Mouse (Mus musculus): ENCODE results near the gene Tnf.

Gene Tnf

DNA sequence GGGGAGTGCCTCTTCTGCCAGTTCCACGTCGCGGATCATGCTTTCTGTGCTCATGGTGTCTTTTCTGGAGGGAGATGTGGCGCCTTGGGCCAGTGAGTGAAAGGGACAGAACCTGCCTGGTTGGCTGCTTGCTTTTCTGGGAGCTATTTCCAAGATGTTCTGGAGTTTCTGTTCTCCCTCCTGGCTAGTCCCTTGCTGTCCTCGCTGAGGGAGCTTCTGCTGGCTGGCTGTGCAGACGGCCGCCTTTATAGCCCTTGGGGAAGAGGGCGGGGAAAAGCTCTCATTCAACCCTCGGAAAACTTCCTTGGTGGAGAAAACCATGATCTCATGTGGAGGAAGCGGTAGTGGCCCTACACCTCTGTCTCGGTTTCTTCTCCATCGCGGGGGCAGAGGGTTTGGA is at the start of gene Tnf:
Tnf (minus strand) TSS at position 221 of the 400 bp plus-strand sequence.
- Histone ChIP-seq H3K4me1 (replicated peaks; ENCODE audit: low read depth, low read length) (peaks cover 25% of the 10 kb centered on the region; the same call in 1 of the 2 replicates), H3K4me3 (replicated peaks; ENCODE audit: low read length) (no peak within 1 kb of the TSS), H3K36me3 (ENCODE audit: insufficient read depth, low read length) (no peaks in the 10 kb centered on the region), H3K27me3 (ENCODE audit: insufficient read depth, low read length) (peaks cover 97% of the 10 kb centered on the region), H3K9me3 (ENCODE audit: low read length) (0 out of 2 replicates have a peak, but pooled peaks cover 5% of the 10 kb centered on the region)
- no peak for TF ChIP-seq POU5F1 (IDR thresholded peaks at IDR 0.05; ENCODE audit: borderline replicate concordance, low read length)
- no peak for TF ChIP-seq CTCF (conservative IDR thresholded peaks at IDR 0.05; ENCODE audit: low read length)
- TF ChIP-seq NANOG (IDR thresholded peaks at IDR 0.05; ENCODE audit: borderline replicate concordance, low read length), result no peak

DNA sequence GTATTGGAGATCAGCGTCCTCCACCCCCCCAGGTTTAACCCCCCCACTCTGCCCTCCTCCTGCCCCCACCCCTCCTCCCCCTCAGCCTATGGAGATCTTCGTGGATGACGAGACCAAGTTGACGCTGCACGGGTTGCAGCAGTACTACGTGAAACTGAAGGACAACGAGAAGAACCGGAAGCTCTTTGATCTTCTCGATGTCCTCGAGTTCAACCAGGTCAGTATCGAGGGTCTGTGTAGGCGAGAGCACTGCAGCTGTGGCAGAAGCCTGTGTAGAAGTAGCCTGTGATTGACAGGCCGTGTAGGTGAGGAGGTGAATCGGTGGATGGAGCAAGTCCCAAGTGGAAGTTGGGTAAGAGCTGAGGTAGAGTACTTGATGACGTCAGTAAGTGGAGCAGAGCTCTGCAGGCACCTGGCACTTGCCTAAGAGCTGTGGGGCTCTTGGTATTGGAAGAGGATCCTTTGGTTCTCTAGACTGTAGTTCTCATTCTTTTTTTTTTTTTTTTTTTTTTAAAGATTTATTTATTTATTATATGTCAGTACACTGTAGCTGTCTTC is 49.4 kb upstream of the Tnf start:
- no peak overlapping the region for H3K4me3 ChIP-seq (replicated peaks; ENCODE audit: low read length)
- H3K27me3 ChIP-seq (ENCODE audit: insufficient read depth, low read length), result 0 out of 2 replicates have a peak, but pooled peaks cover 9% of the 10 kb centered on the region
- H3K36me3 ChIP-seq (ENCODE audit: insufficient read depth, low read length), result peaks cover 82% of the 10 kb centered on the region
- peaks cover 85% of the 10 kb centered on the region for H3K4me1 ChIP-seq (replicated peaks; ENCODE audit: low read depth, low read length)
- H3K9me3 ChIP-seq (ENCODE audit: low read length), result no peaks in the 10 kb centered on the region
- no peak for TF ChIP-seq NANOG (IDR thresholded peaks at IDR 0.05; ENCODE audit: borderline replicate concordance, low read length)
- no peak for TF ChIP-seq CTCF (conservative IDR thresholded peaks at IDR 0.05; ENCODE audit: low read length)
- no peak for TF ChIP-seq POU5F1 (IDR thresholded peaks at IDR 0.05; ENCODE audit: borderline replicate concordance, low read length)

DNA sequence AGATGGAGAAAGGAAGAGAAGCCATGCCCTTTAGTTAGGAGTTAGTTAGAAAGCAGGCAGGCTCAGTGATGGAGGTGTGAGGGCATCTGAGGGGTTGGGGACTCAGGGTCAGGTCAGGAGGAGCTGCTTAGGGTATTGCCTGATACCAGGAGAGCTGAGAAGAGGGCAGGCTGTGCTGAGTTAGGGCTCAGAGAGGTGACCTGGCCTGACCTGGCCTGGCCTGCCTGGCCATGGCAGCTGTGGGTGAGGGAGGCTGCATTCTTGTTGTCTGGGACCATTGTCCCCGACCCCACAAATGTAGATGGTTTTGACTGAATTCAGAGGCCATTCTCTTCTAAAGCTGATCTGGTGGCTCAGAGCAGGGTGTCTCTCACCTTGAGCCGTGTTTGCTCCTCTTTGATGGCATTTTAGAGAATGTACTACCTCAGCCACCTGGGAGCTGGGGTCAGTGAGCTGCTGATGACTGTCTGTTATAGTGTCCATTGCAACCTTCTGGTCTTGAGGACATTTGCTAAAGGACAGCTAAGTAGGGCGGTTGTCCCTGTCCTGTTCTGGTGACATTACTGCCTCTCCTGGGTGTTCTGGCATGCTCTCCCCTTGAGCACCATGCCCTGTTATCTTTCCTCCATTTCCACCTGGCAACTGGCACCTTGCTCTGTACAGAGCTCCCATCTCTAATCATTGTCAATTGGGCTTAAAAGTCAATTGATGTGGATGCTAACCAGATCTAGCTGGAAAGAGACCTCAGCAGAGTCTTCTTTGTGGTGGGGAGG is 48.7 kb upstream of the Tnf start:
- Histone ChIP-seq H3K4me1 (replicated peaks; ENCODE audit: low read depth, low read length) (peaks cover 92% of the 10 kb centered on the region), H3K4me3 (replicated peaks; ENCODE audit: low read length) (no peak overlapping the region), H3K9me3 (ENCODE audit: low read length) (no peaks in the 10 kb centered on the region), H3K36me3 (ENCODE audit: insufficient read depth, low read length) (peaks cover 89% of the 10 kb centered on the region), H3K27me3 (ENCODE audit: insufficient read depth, low read length) (0 out of 2 replicates have a peak, but pooled peaks cover 2% of the 10 kb centered on the region)
- TF ChIP-seq NANOG (IDR thresholded peaks at IDR 0.05; ENCODE audit: borderline replicate concordance, low read length), result no peak
- TF ChIP-seq CTCF (conservative IDR thresholded peaks at IDR 0.05; ENCODE audit: low read length), result no peak
- no peak for TF ChIP-seq POU5F1 (IDR thresholded peaks at IDR 0.05; ENCODE audit: borderline replicate concordance, low read length)

DNA sequence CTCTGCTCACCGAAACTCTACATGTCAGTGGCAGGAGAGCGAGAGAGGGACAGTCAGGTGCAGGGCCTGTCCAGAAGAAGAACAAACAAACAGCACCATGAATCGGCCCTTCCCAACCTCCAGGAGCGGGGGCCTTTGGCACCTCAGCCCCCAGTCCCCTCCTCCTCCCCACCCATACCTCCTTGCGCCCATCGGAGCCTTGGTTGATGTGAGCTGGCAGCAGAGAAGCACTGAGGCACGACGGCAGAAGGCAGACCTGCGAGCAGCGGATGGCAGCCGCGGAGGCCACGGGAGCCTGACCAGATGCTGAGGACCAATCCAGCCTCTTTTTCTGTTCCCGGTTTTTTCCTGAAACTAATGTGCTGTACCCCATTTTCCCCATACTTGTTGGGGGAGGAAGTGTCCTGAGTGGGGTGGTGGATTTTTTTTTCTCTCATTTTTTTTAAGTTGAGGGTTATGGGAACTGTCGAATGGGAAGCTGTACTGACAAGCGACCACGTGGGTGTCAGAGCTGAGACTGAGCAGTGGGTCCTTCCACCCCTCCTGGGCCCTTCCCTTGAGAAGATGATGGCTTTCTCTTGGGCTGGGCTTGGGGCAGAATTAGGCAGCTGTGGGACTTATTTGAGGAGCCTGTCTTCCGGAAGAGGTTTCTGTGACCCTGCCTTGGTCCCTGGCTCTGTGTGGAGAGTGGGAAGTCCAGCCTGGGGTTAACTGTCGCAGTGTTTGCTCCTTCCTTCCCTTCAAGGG is 47.8 kb upstream of the Tnf start:
- Histone ChIP-seq H3K9me3 (ENCODE audit: low read length) (no peaks in the 10 kb centered on the region), H3K4me3 (replicated peaks; ENCODE audit: low read length) (no peak overlapping the region), H3K27me3 (ENCODE audit: insufficient read depth, low read length) (no peaks in the 10 kb centered on the region), H3K36me3 (ENCODE audit: insufficient read depth, low read length) (peaks cover 98% of the 10 kb centered on the region), H3K4me1 (replicated peaks; ENCODE audit: low read depth, low read length) (peaks cover 97% of the 10 kb centered on the region)
- no peak for TF ChIP-seq POU5F1 (IDR thresholded peaks at IDR 0.05; ENCODE audit: borderline replicate concordance, low read length)
- no peak for TF ChIP-seq CTCF (conservative IDR thresholded peaks at IDR 0.05; ENCODE audit: low read length)
- TF ChIP-seq NANOG (IDR thresholded peaks at IDR 0.05; ENCODE audit: borderline replicate concordance, low read length), result no peak

DNA sequence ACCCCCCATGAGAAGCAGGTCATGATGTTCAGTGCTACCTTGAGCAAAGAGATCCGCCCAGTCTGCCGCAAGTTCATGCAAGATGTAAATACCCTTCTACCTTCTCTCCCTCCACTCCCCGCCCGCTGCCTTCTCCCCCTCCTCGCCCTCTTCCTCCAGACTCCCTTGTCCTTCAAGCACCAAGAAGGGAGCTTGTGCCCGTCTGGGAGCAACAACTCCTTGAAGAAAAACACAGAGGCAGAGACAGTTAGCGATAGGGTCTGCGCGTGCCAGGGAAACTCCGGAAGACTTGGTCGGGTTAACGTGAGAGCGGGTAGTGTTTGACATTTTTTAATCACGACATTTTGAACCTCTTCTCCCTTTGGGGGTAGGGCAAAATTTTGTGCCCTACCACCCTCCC is 47.2 kb upstream of the Tnf start:
- Histone ChIP-seq H3K27me3 (ENCODE audit: insufficient read depth, low read length) (no peaks in the 10 kb centered on the region), H3K4me3 (replicated peaks; ENCODE audit: low read length) (no peak overlapping the region), H3K36me3 (ENCODE audit: insufficient read depth, low read length) (peaks cover 100% of the 10 kb centered on the region), H3K4me1 (replicated peaks; ENCODE audit: low read depth, low read length) (peaks cover 97% of the 10 kb centered on the region), H3K9me3 (ENCODE audit: low read length) (no peaks in the 10 kb centered on the region)
- TF ChIP-seq CTCF (conservative IDR thresholded peaks at IDR 0.05; ENCODE audit: low read length), result no peak
- no peak for TF ChIP-seq NANOG (IDR thresholded peaks at IDR 0.05; ENCODE audit: borderline replicate concordance, low read length)
- no peak for TF ChIP-seq POU5F1 (IDR thresholded peaks at IDR 0.05; ENCODE audit: borderline replicate concordance, low read length)

DNA sequence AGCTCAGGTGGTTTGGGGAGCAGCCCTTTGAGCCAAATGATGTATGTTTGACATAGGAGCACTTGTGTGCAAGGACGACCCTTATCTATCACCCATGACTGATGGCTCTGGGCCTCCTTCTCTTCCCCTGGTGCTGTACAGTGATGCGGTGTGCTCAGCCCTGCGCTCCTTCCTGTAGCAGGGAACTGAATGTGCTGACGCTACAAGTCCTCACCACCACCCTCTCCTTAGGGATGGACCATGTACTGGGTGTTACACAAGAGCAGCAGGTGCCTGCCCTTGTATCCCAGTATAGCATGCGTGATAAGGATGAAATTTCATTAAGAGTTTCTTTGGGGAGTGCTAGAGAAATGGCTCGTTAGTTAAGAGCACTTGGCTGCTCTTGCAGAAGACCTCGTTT is 45.3 kb upstream of the Tnf start:
- H3K9me3 ChIP-seq (ENCODE audit: low read length), result no peaks in the 10 kb centered on the region
- H3K27me3 ChIP-seq (ENCODE audit: insufficient read depth, low read length), result no peaks in the 10 kb centered on the region
- peaks cover 88% of the 10 kb centered on the region for H3K4me1 ChIP-seq (replicated peaks; ENCODE audit: low read depth, low read length)
- H3K36me3 ChIP-seq (ENCODE audit: insufficient read depth, low read length), result peaks cover 96% of the 10 kb centered on the region
- TF ChIP-seq NANOG (IDR thresholded peaks at IDR 0.05; ENCODE audit: borderline replicate concordance, low read length) (no peak), POU5F1 (IDR thresholded peaks at IDR 0.05; ENCODE audit: borderline replicate concordance, low read length) (no peak), CTCF (conservative IDR thresholded peaks at IDR 0.05; ENCODE audit: low read length) (no peak)
- 0 out of 2 replicates have a peak overlapping the region, but pooled peaks have one; percentile 99 for H3K4me3 ChIP-seq (replicated peaks; ENCODE audit: low read length)

DNA sequence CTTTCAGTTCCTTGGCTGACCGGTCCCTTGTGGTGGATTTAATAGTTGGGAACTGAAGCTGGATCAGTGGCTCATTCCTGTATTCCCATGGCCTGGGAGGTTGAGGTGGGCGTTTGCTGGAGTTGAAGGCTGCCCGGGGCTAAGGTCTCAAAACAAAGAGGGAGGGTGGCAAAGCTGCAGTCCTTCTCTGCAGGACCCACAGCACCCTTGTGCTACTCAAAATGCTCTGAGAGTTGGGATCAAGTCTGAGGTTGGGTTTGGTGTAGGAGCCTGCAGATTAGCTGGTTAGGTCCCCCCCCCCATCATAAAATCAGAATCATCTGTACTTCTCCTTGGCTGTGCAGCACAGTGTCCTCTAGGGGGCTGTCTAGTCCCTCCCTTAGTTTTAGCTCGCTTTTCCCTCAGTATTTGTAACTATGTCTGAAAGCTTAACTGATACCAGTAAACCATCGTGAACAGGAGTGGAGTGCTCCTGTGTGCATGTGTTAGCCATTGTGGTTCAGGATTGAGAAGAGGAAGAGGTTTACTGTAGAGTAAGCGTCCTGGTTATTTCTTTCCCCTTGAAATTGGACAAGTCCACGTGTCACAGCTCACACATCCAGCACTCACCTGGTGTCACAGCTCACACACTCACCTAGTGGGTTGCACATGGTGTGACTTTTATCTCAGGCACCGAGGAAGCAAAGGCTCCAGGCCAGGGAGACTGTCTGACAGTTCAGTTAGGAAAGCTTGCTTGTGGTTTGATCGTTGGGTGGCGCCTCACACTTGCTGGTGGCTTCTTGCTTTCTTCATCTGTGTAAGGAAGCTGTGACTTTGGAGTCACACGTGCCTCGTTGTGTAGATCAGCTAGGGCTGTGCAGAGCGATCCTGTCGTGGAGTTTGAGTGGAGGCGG is 44.2 kb upstream of the Tnf start:
- no peaks in the 10 kb centered on the region for H3K9me3 ChIP-seq (ENCODE audit: low read length)
- peaks cover 84% of the 10 kb centered on the region for H3K36me3 ChIP-seq (ENCODE audit: insufficient read depth, low read length)
- H3K4me1 ChIP-seq (replicated peaks; ENCODE audit: low read depth, low read length), result peaks cover 80% of the 10 kb centered on the region
- no peaks in the 10 kb centered on the region for H3K27me3 ChIP-seq (ENCODE audit: insufficient read depth, low read length)
- H3K4me3 ChIP-seq (replicated peaks; ENCODE audit: low read length), result peak overlapping the region; percentile 99
- TF ChIP-seq CTCF (conservative IDR thresholded peaks at IDR 0.05; ENCODE audit: low read length) (peak; percentile 59), NANOG (IDR thresholded peaks at IDR 0.05; ENCODE audit: borderline replicate concordance, low read length) (no peak)

Data from E14TG2a.4 (cell line).